Mouse (Mus musculus) embryo, embryonic 11 days (tissue): ENCODE data around the gene Nup43.
A peak's percentile ranks its signal among the peaks of the same experiment; 100 is the strongest.

Experiments used
- DNase-seq: peaks from one replicate; pipeline ENCODE4 v3.0.0-alpha.2; 2015

Nup43 gene

GRCm38 (mm10) chr10:7695286-7695685 is 28.0 kb downstream of the Nup43 start:
- DNase-seq = no peak

GRCm38 (mm10) chr10:7700120-7700519 is 32.8 kb downstream of the Nup43 start:
- DNase-seq = no peak

- DNase-seq = no peak
Observed at GRCm38 (mm10) chr10:7702586-7702985, 35.3 kb downstream of the Nup43 start.

GRCm38 (mm10) chr10:7710121-7710520 is 42.8 kb downstream of the Nup43 start:
- no peak for DNase-seq

- no peak for DNase-seq
Observed at GRCm38 (mm10) chr10:7712506-7712905, 45.2 kb downstream of the Nup43 start.

GRCm38 (mm10) chr10:7715056-7715455 is 47.8 kb downstream of the Nup43 start:
- no peak for DNase-seq

- peak; percentile 98 for DNase-seq
Observed at GRCm38 (mm10) chr10:7725751-7726500, 58.6 kb downstream of the Nup43 start, which contains the start of gene Katna1. Gene Katna1 (plus strand): TSS chr10:7726000.

GRCm38 (mm10) chr10:7726501-7726812 is 59.2 kb downstream of the Nup43 start:
- DNase-seq = no peak

GRCm38 (mm10) chr10:7727011-7727410 is 59.7 kb downstream of the Nup43 start:
- DNase-seq = no peak
